20 mouse cellular contexts compared by ENCODE assay signal in genomic region chrX:99876781-99877180, GRCm38 (mm10). TPM values are rescaled to one million over a fixed set of nuclear protein-coding genes. Genes with fewer than 3 reads are reported as not detected.
A peak's percentile ranks its signal among the peaks of the same experiment; 100 is the strongest.
DNase-seq lines count a peak whose midpoint lies in the region.
"Had no signal": no experiment of that assay in that cellular context is flagged by ENCODE, and none has a peak within 500 bp of the region (broad histone marks: within the 10 kb centered on the region; RNA-seq: fewer than 3 reads in every experiment).

No protein-coding gene starts in this region.

- peaks cover 6% of the 10 kb centered on the region; the same call in 1 of the 2 replicates for H3K4me1 ChIP-seq in heart, embryonic 10.5 days
- H3K4me1 ChIP-seq: embryonic facial prominence, embryonic 12.5 days; hindbrain, embryonic 10.5 days; hindbrain, embryonic 15.5 days had no signal

- H3K9me3 ChIP-seq in heart, embryonic 10.5 days: no peaks in the 10 kb centered on the region
- H3K9me3 ChIP-seq: embryonic facial prominence, embryonic 12.5 days; G1E; heart, embryonic 15.5 days; hindbrain, embryonic 10.5 days; hindbrain, embryonic 15.5 days had no signal

- H3K27ac ChIP-seq in heart, embryonic 10.5 days: no peak overlapping the region
- H3K27ac ChIP-seq: embryonic facial prominence, embryonic 12.5 days; heart, embryonic 15.5 days; hindbrain, embryonic 10.5 days; hindbrain, embryonic 15.5 days had no signal

- DNase-seq in cerebellum, adult 18-20 months: peak; percentile 15 to 17
- DNase-seq in cerebellum, adult 11 months: no peak
- peak; percentile 78 for DNase-seq in heart, adult 11 months
- DNase-seq in heart, embryonic 10.5 days (ENCODE audit: low spot score): no peak
- peak; percentile 59 for DNase-seq in heart, postnatal 4 days
- no peak for DNase-seq in heart, postnatal 36 days
- DNase-seq in cerebellum, postnatal 14 days: peak; percentile 87 to 89
- DNase-seq in right cerebral cortex, postnatal 4 days: no peak
- DNase-seq: adrenal gland, postnatal 10 days; B cell, adult 2 months; gastrocnemius, postnatal 10 days; kidney, adult 8-10 months had no signal

- intact Hi-C loops in heart, postnatal 36 days (cut with DNase I): no loop called here

- no peaks in the 10 kb centered on the region for H3K36me3 ChIP-seq in heart, embryonic 10.5 days
- H3K36me3 ChIP-seq: embryonic facial prominence, embryonic 12.5 days; G1E; heart, embryonic 15.5 days; hindbrain, embryonic 10.5 days; hindbrain, embryonic 15.5 days had no signal

- peaks cover 13% of the 10 kb centered on the region; the same call in 1 of the 2 replicates for H3K27me3 ChIP-seq in heart, embryonic 10.5 days (ENCODE audit: insufficient read depth, poor library complexity, severe bottlenecking)
- H3K27me3 ChIP-seq: embryonic facial prominence, embryonic 12.5 days; heart, embryonic 15.5 days had no signal

- 83% methylated on average over 4 of the region's 4 CpGs for WGBS in heart, embryonic 10.5 days

- H3K4me3 ChIP-seq in heart, embryonic 10.5 days: no peak overlapping the region
- H3K4me3 ChIP-seq: embryonic facial prominence, embryonic 12.5 days; heart, embryonic 15.5 days; hindbrain, embryonic 10.5 days; hindbrain, embryonic 15.5 days had no signal

RNA-seq across cellular contexts. Expression of gene Tmem28, which starts 56.0 kb away (rescaled TPM):
- polyA plus RNA-seq in heart, embryonic 10.5 days (2016; fragmentation: Nextera tagmentation; extraction: Ambion mirVana): 0.10 TPM in 1 of 2 replicates, not detected in the other
- total RNA-seq in heart, postnatal 4 days (2021): not detected
- total RNA-seq in heart, postnatal 36 days (2021): not detected
- polyA plus RNA-seq: CD4-positive, CD25-positive, alpha-beta regulatory T cell, adult 4 months; G1E; inflammation-experienced regulatory T-cells, adult 6 months; kidney, embryonic 16.5 days had no signal

Comparison
In these comparisons a context has a peak if more than half of its experiments do, and no peak if none do; other contexts are left out.
1. DNase-seq: peak in cerebellum, adult 18-20 months (2 of 2), heart, adult 11 months (single experiment), heart, postnatal 4 days (single experiment) and cerebellum, postnatal 14 days (2 of 2); none in cerebellum, adult 11 months (single experiment), heart, embryonic 10.5 days (single experiment), heart, postnatal 36 days (0 of 2) and right cerebral cortex, postnatal 4 days (single experiment).